Mouse (Mus musculus): ENCODE data around the gene Bhlhe41. TPM values are rescaled to one million over a fixed set of nuclear protein-coding genes. Genes with fewer than 3 reads are reported as not detected.

Gene Bhlhe41
- polyA plus RNA-seq, 1 experiment from 2014 or later, result 1.7 TPM

DNA sequence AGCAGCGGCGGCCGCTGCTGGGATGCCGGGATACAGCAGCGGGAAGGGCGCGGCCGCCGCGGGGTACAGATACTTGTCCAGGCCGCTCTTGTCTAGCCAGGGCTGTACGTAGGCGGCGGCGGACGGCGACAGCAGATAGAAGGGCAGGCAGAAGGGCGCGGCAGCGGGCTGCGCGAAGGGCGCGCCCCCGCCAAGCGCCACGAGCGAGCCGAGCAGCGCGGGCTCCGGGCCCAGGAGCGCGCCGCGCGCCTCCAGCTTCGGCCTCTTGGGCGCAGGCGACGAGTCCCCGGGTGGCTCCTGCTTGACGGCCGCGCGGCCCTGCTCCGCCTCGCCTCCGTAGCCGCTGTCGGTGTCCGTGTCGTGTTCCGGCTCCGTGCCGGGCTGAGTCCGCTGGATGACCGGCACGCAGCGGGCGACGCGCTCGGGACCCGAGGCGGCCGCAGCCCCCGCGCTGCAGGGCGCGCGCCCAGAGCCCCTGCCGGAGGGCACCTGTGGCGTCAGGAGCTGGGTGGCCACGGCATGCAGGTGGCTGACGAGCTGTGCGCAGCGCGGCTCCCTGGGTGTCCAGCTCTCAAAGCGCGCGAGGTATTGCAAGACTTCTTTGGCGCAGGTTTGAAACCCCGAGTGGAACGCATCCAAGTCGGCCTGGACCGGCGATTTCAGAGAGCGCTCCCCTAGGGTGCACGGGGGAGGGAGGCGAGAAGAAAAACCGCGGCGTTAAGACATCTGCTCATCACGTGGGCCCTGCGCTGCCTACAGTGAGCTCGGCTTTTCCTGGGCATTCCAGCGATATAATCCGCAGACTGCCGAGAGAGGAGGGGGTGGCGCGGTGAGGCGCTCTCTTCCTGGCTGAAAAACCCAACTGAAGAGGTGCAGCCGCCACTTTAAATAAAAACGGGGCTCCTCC, 2.0 kb downstream of the Bhlhe41 start:
- DNase-seq (ENCODE audit: low spot score), result peak; percentile 73
- Histone ChIP-seq H3K27ac (replicated peaks) (peak overlapping the region; percentile 83), H3K4me3 (peak overlapping the region; percentile 66), H3K27me3 (ENCODE audit: low read depth, poor library complexity, severe bottlenecking) (peaks cover 98% of the 10 kb centered on the region), H3K9me3 (replicated peaks) (no peaks in the 10 kb centered on the region), H3K36me3 (no peaks in the 10 kb centered on the region), H3K4me1 (peaks cover 53% of the 10 kb centered on the region)
- WGBS, result under 1% methylated on average over 86 of the region's 105 CpGs

GRCm38 (mm10) chr6:145862739-145863064, 2.7 kb downstream of the Bhlhe41 start:
- no peaks in the 10 kb centered on the region for H3K9me3 ChIP-seq (replicated peaks)
- H3K4me3 ChIP-seq, result peak overlapping the region; percentile 66
- DNase-seq (ENCODE audit: low spot score), result no peak
- H3K36me3 ChIP-seq, result no peaks in the 10 kb centered on the region
- under 1% methylated on average over 35 of the region's 35 CpGs for WGBS
- peaks cover 98% of the 10 kb centered on the region for H3K27me3 ChIP-seq (ENCODE audit: low read depth, poor library complexity, severe bottlenecking)
- peak overlapping the region; percentile 83 for H3K27ac ChIP-seq (replicated peaks)
- peaks cover 53% of the 10 kb centered on the region for H3K4me1 ChIP-seq

GRCm38 (mm10) chr6:145862321-145862720, 3.0 kb downstream of the Bhlhe41 start:
- 23% methylated on average over 4 of the region's 4 CpGs for WGBS
- Histone ChIP-seq H3K9me3 (replicated peaks) (no peaks in the 10 kb centered on the region), H3K27me3 (ENCODE audit: low read depth, poor library complexity, severe bottlenecking) (peaks cover 98% of the 10 kb centered on the region), H3K4me1 (peaks cover 53% of the 10 kb centered on the region), H3K36me3 (no peaks in the 10 kb centered on the region), H3K27ac (replicated peaks) (peak overlapping the region; percentile 83), H3K4me3 (peak overlapping the region; percentile 66)
- DNase-seq (ENCODE audit: low spot score), result no peak

DNA sequence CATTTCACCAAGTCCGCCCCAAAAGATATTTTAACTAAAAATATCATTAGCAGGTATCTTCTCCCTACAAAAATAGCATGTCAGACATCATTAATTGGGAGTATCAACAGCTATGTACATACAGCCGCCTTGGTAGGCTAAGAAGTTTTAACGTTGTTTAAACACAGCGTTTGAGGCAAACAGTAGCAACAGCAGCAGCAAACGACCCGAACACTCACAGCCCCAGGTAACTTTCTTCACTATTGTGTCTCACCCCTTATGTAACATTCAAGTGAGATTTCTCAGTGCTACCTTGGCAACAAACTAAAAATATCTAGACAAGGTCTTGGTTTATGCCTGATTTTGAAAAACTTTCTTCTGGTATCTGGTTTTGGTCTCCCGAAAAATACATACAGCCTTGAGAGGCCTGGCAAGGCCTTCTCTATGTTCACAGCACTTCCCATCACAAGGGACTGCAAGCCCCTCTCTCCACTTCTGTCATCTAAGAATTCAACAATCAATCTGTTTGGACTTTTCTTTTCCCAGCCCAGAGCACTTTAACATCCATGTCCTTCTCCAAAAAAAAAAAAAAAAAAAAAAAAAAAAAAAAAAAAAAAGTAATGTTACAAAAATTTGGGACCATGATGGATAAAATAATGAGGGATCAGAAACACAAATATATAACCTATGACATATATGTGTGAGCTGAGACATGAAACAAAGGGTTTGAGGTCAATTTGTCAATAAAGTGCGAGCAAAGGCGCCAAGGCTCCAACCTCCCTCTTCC, 3.7 kb downstream of the Bhlhe41 start:
- Histone ChIP-seq H3K9me3 (replicated peaks) (no peaks in the 10 kb centered on the region), H3K27ac (replicated peaks) (no peak overlapping the region), H3K36me3 (no peaks in the 10 kb centered on the region), H3K4me3 (peak overlapping the region; percentile 66; the same call in 1 of the 2 replicates), H3K27me3 (ENCODE audit: low read depth, poor library complexity, severe bottlenecking) (peaks cover 95% of the 10 kb centered on the region), H3K4me1 (peaks cover 54% of the 10 kb centered on the region)
- 68% methylated on average over 9 of the region's 9 CpGs for WGBS
- DNase-seq (ENCODE audit: low spot score), result no peak

GRCm38 (mm10) chr6:145860350-145860749, 5.0 kb downstream of the Bhlhe41 start:
- DNase-seq (ENCODE audit: low spot score), result no peak
- 59% methylated on average over 2 of the region's 2 CpGs for WGBS
- H3K4me1 ChIP-seq, result peaks cover 55% of the 10 kb centered on the region

DNA sequence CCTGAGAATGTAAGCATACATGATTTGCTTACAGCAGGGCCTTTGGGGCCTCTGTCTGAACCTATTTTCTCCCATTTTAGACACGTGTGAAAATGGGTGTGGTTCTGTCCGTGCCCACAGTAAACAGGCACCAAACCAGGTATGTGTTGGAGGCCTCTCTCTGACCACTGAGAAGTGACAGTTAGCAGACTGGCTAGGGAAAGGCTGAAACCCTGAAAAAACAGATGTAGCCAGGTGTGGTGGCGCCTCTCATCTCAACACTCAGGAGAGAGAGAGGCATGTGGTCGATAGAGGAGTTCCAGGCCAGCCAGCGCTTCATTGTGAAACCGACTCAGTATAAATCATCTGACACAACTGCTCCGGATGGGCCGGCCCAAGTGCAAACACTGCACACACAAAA, 6.9 kb downstream of the Bhlhe41 start:
- H3K36me3 ChIP-seq, result no peaks in the 10 kb centered on the region
- no peak overlapping the region for H3K4me3 ChIP-seq
- 87% methylated on average over 8 of the region's 8 CpGs for WGBS
- peaks cover 80% of the 10 kb centered on the region for H3K27me3 ChIP-seq (ENCODE audit: low read depth, poor library complexity, severe bottlenecking)
- no peak overlapping the region for H3K27ac ChIP-seq (replicated peaks)
- peaks cover 50% of the 10 kb centered on the region for H3K4me1 ChIP-seq
- DNase-seq (ENCODE audit: low spot score), result no peak
- H3K9me3 ChIP-seq (replicated peaks), result no peaks in the 10 kb centered on the region

More at GRCm38 (mm10) chr6:145860350-145860749, 5.0 kb downstream of the Bhlhe41 start:
- H3K9me3 ChIP-seq (replicated peaks), result no peaks in the 10 kb centered on the region
- H3K4me3 ChIP-seq, result no peak overlapping the region
- H3K36me3 ChIP-seq, result no peaks in the 10 kb centered on the region
- H3K27me3 ChIP-seq (ENCODE audit: low read depth, poor library complexity, severe bottlenecking), result peaks cover 85% of the 10 kb centered on the region
- H3K27ac ChIP-seq (replicated peaks), result no peak overlapping the region

DNA sequence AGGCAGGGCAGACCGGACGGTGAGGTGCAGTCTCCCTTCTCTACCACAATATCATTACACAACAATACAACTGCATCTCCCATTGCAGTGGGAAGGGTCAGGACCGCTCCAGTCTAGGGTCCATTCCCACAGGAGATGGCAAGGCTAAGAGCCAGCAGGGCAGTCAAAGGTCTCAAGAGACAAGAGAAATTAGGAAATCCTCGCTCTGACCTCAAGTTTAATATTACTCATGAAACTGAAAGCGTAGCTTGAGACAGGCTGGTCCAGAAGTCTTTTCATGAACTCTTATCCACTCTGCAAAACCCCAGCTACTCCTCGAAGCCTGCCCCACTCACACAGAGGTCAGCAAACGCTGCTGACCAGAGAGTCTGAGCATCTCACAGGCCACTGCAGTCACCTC, 7.9 kb downstream of the Bhlhe41 start:
- Histone ChIP-seq H3K27me3 (ENCODE audit: low read depth, poor library complexity, severe bottlenecking) (peaks cover 80% of the 10 kb centered on the region), H3K36me3 (no peaks in the 10 kb centered on the region)
- WGBS, result 86% methylated on average over 7 of the region's 7 CpGs

DNA sequence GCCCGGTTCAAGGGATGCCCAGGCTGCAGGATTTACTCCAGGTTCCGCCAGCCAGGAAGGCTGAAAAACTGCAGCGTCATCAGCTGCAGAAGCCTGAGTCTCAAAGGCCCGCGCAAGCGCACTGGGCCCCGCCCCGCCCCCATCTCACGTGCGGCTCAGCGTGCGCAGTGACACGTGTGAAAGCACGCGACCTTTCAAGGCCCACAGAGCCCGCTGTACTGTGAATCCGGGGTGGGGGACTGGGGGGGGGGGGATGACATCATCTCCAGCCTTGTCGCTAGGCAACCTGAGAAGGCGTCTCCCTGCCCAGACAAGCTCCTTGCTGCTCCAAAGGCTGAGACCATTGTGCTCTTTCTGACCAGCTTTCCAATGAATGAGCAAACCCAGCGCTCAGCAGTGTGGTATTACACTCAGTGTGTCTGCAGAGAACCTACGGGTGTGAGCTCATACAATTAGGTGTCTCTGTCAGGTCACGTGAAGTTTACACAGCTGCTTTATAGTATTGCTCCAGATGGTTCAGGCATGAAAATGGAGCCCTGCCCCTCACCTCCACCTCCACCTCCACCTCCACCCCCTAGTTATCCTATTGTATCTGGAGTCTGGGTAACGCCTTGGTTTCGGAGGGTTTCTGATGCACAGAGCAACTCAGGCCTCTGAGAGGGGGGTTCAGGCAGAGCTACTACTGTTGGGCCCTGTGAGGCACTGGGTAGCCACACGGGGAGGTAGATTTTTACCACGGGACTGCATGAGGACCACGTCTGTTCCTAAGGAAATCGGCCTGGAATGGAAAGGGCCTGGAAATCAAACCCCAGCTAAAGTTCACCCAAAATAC, 9.4 kb downstream of the Bhlhe41 start:
- DNase-seq (ENCODE audit: low spot score), result peak; percentile 99
- Histone ChIP-seq H3K9me3 (replicated peaks) (no peaks in the 10 kb centered on the region), H3K27ac (replicated peaks) (peak overlapping the region; percentile 81), H3K36me3 (no peaks in the 10 kb centered on the region), H3K4me3 (peak overlapping the region; percentile 39), H3K4me1 (peaks cover 38% of the 10 kb centered on the region), H3K27me3 (ENCODE audit: low read depth, poor library complexity, severe bottlenecking) (peaks cover 74% of the 10 kb centered on the region)
- WGBS, result 4% methylated on average over 28 of the region's 28 CpGs

More for the DNA sequence above, 7.9 kb downstream of the Bhlhe41 start:
- Histone ChIP-seq H3K27ac (replicated peaks) (no peak overlapping the region), H3K4me1 (peaks cover 41% of the 10 kb centered on the region), H3K9me3 (replicated peaks) (no peaks in the 10 kb centered on the region), H3K4me3 (no peak overlapping the region)
- no peak for DNase-seq (ENCODE audit: low spot score)

DNA sequence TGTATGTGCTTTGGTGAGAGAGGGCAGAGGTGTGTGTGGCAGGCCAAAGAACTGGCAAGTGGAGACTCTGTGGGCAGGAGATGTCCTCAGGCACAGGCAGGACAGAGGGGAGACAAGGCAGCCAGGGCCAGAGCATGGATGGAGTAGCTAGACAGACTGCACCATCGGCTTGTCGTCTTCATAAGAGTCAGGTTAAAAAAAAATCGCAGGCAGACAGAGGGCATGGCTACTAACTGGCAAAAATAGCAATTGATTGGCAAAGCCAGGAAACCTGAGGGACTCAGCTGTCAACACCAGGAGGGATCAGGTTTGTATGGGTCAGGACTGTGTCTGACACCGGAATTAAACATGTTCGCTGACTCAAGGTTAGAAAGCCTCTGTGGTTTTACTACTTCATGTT, 10.6 kb downstream of the Bhlhe41 start:
- Histone ChIP-seq H3K36me3 (no peaks in the 10 kb centered on the region), H3K4me1 (peaks cover 35% of the 10 kb centered on the region), H3K27me3 (ENCODE audit: low read depth, poor library complexity, severe bottlenecking) (peaks cover 64% of the 10 kb centered on the region), H3K27ac (replicated peaks) (no peak overlapping the region), H3K9me3 (replicated peaks) (no peaks in the 10 kb centered on the region), H3K4me3 (no peak overlapping the region)
- DNase-seq (ENCODE audit: low spot score), result no peak
- 67% methylated on average over 5 of the region's 5 CpGs for WGBS

DNA sequence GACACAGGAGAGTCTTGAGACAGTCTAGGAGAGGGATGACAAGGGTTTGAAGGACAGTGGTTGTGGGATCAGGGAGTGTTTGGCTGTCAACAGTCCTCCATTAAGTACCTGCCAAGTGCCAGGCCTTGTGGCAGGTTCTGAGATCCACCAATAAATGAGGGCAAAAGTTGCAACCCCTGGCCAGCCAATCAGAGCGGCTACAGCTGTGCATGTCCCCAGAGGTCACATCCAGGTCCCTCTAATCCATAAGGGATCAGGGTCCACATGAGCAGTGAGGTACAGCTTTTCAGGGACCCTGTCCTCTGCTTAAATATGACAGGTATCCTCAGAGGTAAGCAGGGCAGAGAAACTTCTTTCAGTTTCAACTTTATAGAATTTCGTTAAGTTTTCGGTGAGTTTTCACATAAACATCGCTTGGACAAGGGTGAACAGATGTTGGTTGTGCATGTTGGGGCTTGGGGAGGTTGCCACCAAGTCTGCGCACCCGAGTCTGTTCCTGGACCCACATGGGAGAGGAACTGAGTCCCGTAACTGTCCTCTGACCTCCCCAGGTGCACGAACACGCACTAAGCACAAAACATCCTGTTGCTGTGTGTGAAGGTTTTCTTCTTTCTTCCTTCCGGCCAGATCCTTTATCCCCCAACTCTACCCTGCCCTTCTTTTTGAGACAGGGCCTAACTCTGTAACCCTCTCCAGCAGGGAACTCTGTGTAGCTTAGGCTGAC, 11.8 kb downstream of the Bhlhe41 start:
- H3K27ac ChIP-seq (replicated peaks), result no peak overlapping the region
- H3K27me3 ChIP-seq (ENCODE audit: low read depth, poor library complexity, severe bottlenecking), result peaks cover 52% of the 10 kb centered on the region
- peaks cover 32% of the 10 kb centered on the region for H3K4me1 ChIP-seq
- WGBS, result 89% methylated on average over 10 of the region's 10 CpGs
- H3K9me3 ChIP-seq (replicated peaks), result no peaks in the 10 kb centered on the region
- H3K4me3 ChIP-seq, result no peak overlapping the region
- H3K36me3 ChIP-seq, result no peaks in the 10 kb centered on the region
- DNase-seq (ENCODE audit: low spot score), result no peak

- DNase-seq (ENCODE audit: low spot score), result no peak
- Histone ChIP-seq H3K4me1 (peaks cover 32% of the 10 kb centered on the region), H3K36me3 (no peaks in the 10 kb centered on the region), H3K27ac (replicated peaks) (no peak overlapping the region), H3K9me3 (replicated peaks) (no peaks in the 10 kb centered on the region), H3K4me3 (no peak overlapping the region), H3K27me3 (ENCODE audit: low read depth, poor library complexity, severe bottlenecking) (peaks cover 44% of the 10 kb centered on the region)
- 92% methylated on average over 7 of the region's 7 CpGs for WGBS
Observed at GRCm38 (mm10) chr6:145852708-145853107, 12.7 kb downstream of the Bhlhe41 start.

- WGBS, result 89% methylated on average over 11 of the region's 11 CpGs
- Histone ChIP-seq H3K36me3 (no peaks in the 10 kb centered on the region), H3K4me1 (peaks cover 31% of the 10 kb centered on the region), H3K4me3 (no peak overlapping the region), H3K9me3 (replicated peaks) (no peaks in the 10 kb centered on the region), H3K27me3 (ENCODE audit: low read depth, poor library complexity, severe bottlenecking) (peaks cover 39% of the 10 kb centered on the region), H3K27ac (replicated peaks) (no peak overlapping the region)
- DNase-seq (ENCODE audit: low spot score), result no peak
Observed at GRCm38 (mm10) chr6:145851956-145852355, 13.4 kb downstream of the Bhlhe41 start.
